Mouse (Mus musculus) G1E (cell line): ENCODE results near the gene Sin3b.

ENCODE experiments used
- CTCF ChIP-seq: IDR thresholded peaks from 2 replicates; pipeline ENCODE4 v1.5.1; 2012; ENCODE audit warnings: low read depth, low read length, inconsistent platforms, mixed read lengths
- GATA1 ChIP-seq: IDR thresholded peaks from 2 replicates; pipeline ENCODE4 v1.6.1; 2012; ENCODE audit warnings: borderline replicate concordance, low read length, inconsistent platforms, mixed read lengths
- TAL1 ChIP-seq: conservative IDR thresholded peaks from 2 replicates; pipeline ENCODE4 v1.6.1; 2012; ENCODE audit warnings: low read depth, low read length, inconsistent platforms, mixed read lengths

GRCm38 (mm10) chr8:72760216-72760615 lies 37.1 kb downstream of the Sin3b start:
- TF ChIP-seq CTCF, result no peak
- no peak for TF ChIP-seq TAL1
- no peak for TF ChIP-seq GATA1
